Mouse (Mus musculus) midbrain, embryonic 15.5 days (tissue): Measurements from ENCODE around the gene Pcf11. TPM values are rescaled to one million over a fixed set of nuclear protein-coding genes. Genes with fewer than 3 reads are reported as not detected.

ENCODE experiments used
- ATAC-seq: fragments of 200-750 bp; cut with Nextera tagmentation; replicated peaks from 2 replicates; pipeline ENCODE4 v1.8.0; 2017; ENCODE audit warnings: moderate TSS enrichment
- H3K27ac ChIP-seq: fragments of 300-500 bp; sonication (generic); 2 replicates; pipeline ENCODE4 v1.5.1; 2015; ENCODE audit warnings: mild to moderate bottlenecking, inconsistent platforms
- H3K27me3 ChIP-seq: fragments of 300-500 bp; sonication (generic); replicated peaks from 2 replicates; pipeline ENCODE4 v1.6.1; 2015; ENCODE audit warnings: inconsistent platforms
- H3K36me3 ChIP-seq: fragments of 300-500 bp; sonication (generic); replicated peaks from 2 replicates; pipeline ENCODE4 v1.6.1; 2015; ENCODE audit warnings: inconsistent platforms
- H3K4me1 ChIP-seq: fragments of 300-500 bp; sonication (generic); 2 replicates; pipeline ENCODE4 v1.6.1; 2015; ENCODE audit warnings: inconsistent platforms
- H3K4me2 ChIP-seq: fragments of 300-500 bp; sonication (generic); 2 replicates; pipeline ENCODE4 v1.6.1; 2015; ENCODE audit warnings: inconsistent platforms, mild to moderate bottlenecking, moderate library complexity
- H3K4me3 ChIP-seq: fragments of 300-500 bp; sonication (generic); 2 replicates; pipeline ENCODE4 v1.5.1; 2015; ENCODE audit warnings: mild to moderate bottlenecking, inconsistent platforms
- H3K9ac ChIP-seq: fragments of 300-500 bp; sonication (generic); 2 replicates; pipeline ENCODE4 v1.6.1; 2015; ENCODE audit warnings: mild to moderate bottlenecking, inconsistent platforms
- H3K9me3 ChIP-seq: fragments of 300-500 bp; sonication (generic); 2 replicates; pipeline ENCODE4 v1.6.1; 2016; ENCODE audit warnings: inconsistent platforms
- WGBS: fragments of 180-500 bp; shearing (Covaris S2); methylation state at CpG from one replicate; pipeline ENCODE4 v1.1.7; 2015; ENCODE audit warnings: mixed read lengths; 5-methylcytosine and 5-hydroxymethylcytosine counted together
- polyA plus RNA-seq: library from polyadenylated mRNA; unstranded; fragments of >200 nt; fragmentation: Nextera tagmentation; extraction: Ambion mirVana; gene quantifications from 2 replicates; pipeline ENCODE4 v1.2.1, GENCODE M21; 2015

Gene Pcf11
- polyA plus RNA-seq, 1 experiment from 2014 or later, result 20.6 TPM

GRCm38 (mm10) chr7:92630167-92630566 lies 39.6 kb downstream of the Pcf11 start:
- no peaks in the 10 kb centered on the region for H3K27me3 ChIP-seq
- no peak overlapping the region for H3K4me2 ChIP-seq
- no peaks in the 10 kb centered on the region for H3K36me3 ChIP-seq
- no peaks in the 10 kb centered on the region for H3K9me3 ChIP-seq
- no peaks in the 10 kb centered on the region for H3K4me1 ChIP-seq
- WGBS, result 32% methylated on average over 2 of the region's 2 CpGs
- H3K4me3 ChIP-seq, result no peak overlapping the region
- H3K27ac ChIP-seq, result no peak overlapping the region
- H3K9ac ChIP-seq, result no peak overlapping the region
- ATAC-seq, result no peak

DNA sequence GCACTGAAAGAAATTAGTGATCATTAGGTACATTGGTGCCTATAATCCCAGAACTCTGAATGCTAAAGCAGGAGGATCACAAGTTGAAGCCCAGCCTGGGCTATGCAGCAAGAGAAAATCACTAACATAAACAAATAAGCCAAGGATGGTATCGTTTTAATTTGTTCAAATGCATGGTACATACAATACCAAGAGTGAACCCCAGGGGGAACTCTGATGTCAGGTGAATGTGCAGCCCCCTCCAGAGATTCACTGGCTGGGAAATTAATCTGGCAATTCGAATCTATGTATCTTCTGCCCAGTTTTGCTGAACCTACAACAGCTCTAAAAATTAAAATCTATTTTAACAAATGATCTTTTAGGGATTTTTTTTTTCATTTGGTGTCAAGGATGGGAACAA lies 45.2 kb downstream of the Pcf11 start:
- WGBS, result 63% methylated on average over 2 of the region's 2 CpGs
- no peak for ATAC-seq
- no peaks in the 10 kb centered on the region for H3K27me3 ChIP-seq
- no peaks in the 10 kb centered on the region for H3K9me3 ChIP-seq
- no peak overlapping the region for H3K9ac ChIP-seq
- H3K4me3 ChIP-seq, result no peak overlapping the region
- H3K4me2 ChIP-seq, result no peak overlapping the region
- H3K36me3 ChIP-seq, result peaks cover 7% of the 10 kb centered on the region; the same call in 1 of the 2 replicates
- H3K4me1 ChIP-seq, result no peaks in the 10 kb centered on the region
- no peak overlapping the region for H3K27ac ChIP-seq

- Histone ChIP-seq H3K36me3 (peaks cover 6% of the 10 kb centered on the region; the same call in 1 of the 2 replicates), H3K9me3 (no peaks in the 10 kb centered on the region), H3K4me1 (no peaks in the 10 kb centered on the region), H3K27ac (no peak overlapping the region), H3K4me2 (no peak overlapping the region), H3K9ac (no peak overlapping the region), H3K27me3 (no peaks in the 10 kb centered on the region), H3K4me3 (no peak overlapping the region)
- 62% methylated on average over 7 of the region's 7 CpGs for WGBS
- ATAC-seq, result no peak
Observed at GRCm38 (mm10) chr7:92610830-92611229, 58.9 kb downstream of the Pcf11 start.

GRCm38 (mm10) chr7:92604961-92605360 lies 64.8 kb downstream of the Pcf11 start:
- Histone ChIP-seq H3K4me3 (no peak overlapping the region), H3K27ac (no peak overlapping the region), H3K36me3 (peaks cover 13% of the 10 kb centered on the region; the same call in 1 of the 2 replicates), H3K9ac (no peak overlapping the region), H3K27me3 (no peaks in the 10 kb centered on the region), H3K4me2 (no peak overlapping the region), H3K4me1 (no peaks in the 10 kb centered on the region), H3K9me3 (no peaks in the 10 kb centered on the region)
- WGBS, result 92% methylated on average over 7 of the region's 7 CpGs
- no peak for ATAC-seq

Other genes with a start within 250 kb of the Pcf11 start
- 57.5 and 57.9 TPM in 2 replicates for gene Ccdc90b, start 108.8 kb downstream of the Pcf11 start, polyA plus RNA-seq
- 25.8 and 26.8 TPM in 2 replicates for gene Ankrd42, start 32.8 kb downstream of the Pcf11 start, polyA plus RNA-seq
- 20.3 and 23.0 TPM in 2 replicates for gene Rab30, start 71.7 kb upstream of the Pcf11 start, polyA plus RNA-seq
- gene Ddias, start 204.3 kb upstream of the Pcf11 start, polyA plus RNA-seq, result 4.1 and 4.3 TPM in 2 replicates
- gene Prcp, start 204.5 kb upstream of the Pcf11 start, polyA plus RNA-seq, result 20.2 and 20.5 TPM in 2 replicates